Mouse (Mus musculus) thymus, adult 2 months (tissue): ENCODE results near the gene Slc25a17. TPM values are rescaled to one million over a fixed set of nuclear protein-coding genes. Genes with fewer than 3 reads are reported as not detected.

Experiments
- DNase-seq: peaks from one replicate; pipeline ENCODE4 v3.0.0; 2021
- H3K27ac ChIP-seq: fragments of 200-500 bp; 2 replicates; pipeline ENCODE4 v1.5.1; 2012; ENCODE audit warnings: low read length, control low read depth; ENCODE audit not compliant: control insufficient read depth, insufficient read depth
- H3K27me3 ChIP-seq: fragments of 200-500 bp; 2 replicates; pipeline ENCODE4 v1.6.1; 2012; ENCODE audit warnings: mild to moderate bottlenecking, low read length, moderate library complexity, mixed read lengths; ENCODE audit not compliant: control insufficient read depth, insufficient read depth
- H3K36me3 ChIP-seq: fragments of 200-500 bp; 2 replicates; pipeline ENCODE4 v1.6.1; 2012; ENCODE audit warnings: mild to moderate bottlenecking, low read length, moderate library complexity; ENCODE audit not compliant: control insufficient read depth, insufficient read depth
- H3K4me1 ChIP-seq: fragments of 200-500 bp; replicated peaks from 2 replicates; pipeline ENCODE4 v1.6.1; 2012; ENCODE audit warnings: low read length; ENCODE audit not compliant: control insufficient read depth, insufficient read depth
- H3K4me3 ChIP-seq: fragments of 200-500 bp; 2 replicates; pipeline ENCODE4 v1.5.1; 2012; ENCODE audit warnings: mild to moderate bottlenecking, low read length, control low read depth, moderate library complexity; ENCODE audit not compliant: control insufficient read depth, insufficient read depth
- CTCF ChIP-seq: fragments of 200-500 bp; IDR thresholded peaks from 2 replicates; pipeline ENCODE4 v1.5.1; 2012; ENCODE audit warnings: mild to moderate bottlenecking, control low read depth, low read length, moderate library complexity, borderline replicate concordance; ENCODE audit not compliant: control insufficient read depth, poor library complexity, insufficient read depth; ENCODE audit errors: extremely low read depth
- POLR2A ChIP-seq: fragments of 200-500 bp; IDR thresholded peaks from 2 replicates; pipeline ENCODE4 v1.6.1; 2012; ENCODE audit warnings: mild to moderate bottlenecking, low read length, control low read depth, moderate library complexity; ENCODE audit not compliant: control insufficient read depth, poor library complexity, insufficient read depth; ENCODE audit errors: extremely low read depth
- WGBS: fragments of 180-500 bp; shearing (Covaris S2); methylation state at CpG from one replicate; pipeline ENCODE4 v1.1.7; 2018; 5-methylcytosine and 5-hydroxymethylcytosine counted together
- polyA plus RNA-seq: library from polyadenylated mRNA; depleted of rRNA; stranded (reverse); fragments of >200 nt; gene quantifications from 2 replicates; pipeline ENCODE4 v1.2.3, GENCODE M21; 2012

The Slc25a17 gene
- polyA plus RNA-seq, 1 experiment: 34.6 TPM

DNA sequence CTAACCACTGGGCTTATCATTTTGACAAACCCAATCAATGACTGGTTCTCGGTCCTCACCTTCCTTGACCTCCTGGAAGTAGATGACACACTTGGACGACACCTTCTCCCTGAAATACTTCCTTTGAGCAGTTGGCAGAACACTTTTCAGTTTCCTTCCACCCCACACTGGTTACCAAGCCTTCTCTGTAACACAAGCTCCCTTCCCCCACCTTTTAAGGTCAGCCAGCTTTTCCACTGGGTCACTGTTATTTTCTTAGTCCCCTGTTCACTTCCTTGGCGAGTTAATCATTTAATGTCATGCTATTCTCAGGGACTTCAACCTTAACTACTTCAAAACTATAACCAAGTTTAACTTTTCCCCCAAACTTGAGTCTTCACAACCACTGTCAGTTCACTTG, 1.7 kb downstream of the Slc25a17 start:
- Histone ChIP-seq H3K36me3 (no peaks in the 10 kb centered on the region), H3K4me3 (no peak overlapping the region), H3K4me1 (peaks cover 2% of the 10 kb centered on the region; the same call in 1 of the 2 replicates), H3K27ac (no peak overlapping the region), H3K27me3 (no peaks in the 10 kb centered on the region)
- TF ChIP-seq CTCF (no peak), POLR2A (no peak)
- no peak for DNase-seq
- 92% methylated on average over 3 of the region's 3 CpGs for WGBS

DNA sequence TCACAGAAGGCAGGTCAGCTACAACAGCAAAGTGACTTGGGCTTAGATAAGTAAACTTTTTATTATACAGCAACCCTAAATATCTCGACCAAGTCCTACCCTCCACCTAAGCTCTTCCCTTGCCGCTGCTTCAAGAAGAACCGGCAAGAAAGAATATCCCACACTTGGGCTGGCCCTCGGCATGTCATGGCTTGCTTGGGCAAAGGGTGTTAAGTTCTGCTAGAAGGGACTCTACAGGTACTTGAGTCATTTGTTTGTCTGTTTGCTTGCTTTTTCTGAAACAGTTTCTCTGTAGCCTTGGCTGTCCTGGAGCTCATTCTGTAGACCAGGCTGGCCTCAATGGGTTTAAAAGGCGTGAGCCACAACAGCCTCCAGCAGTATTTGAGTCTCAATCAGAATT, 3.7 kb downstream of the Slc25a17 start:
- peaks cover 2% of the 10 kb centered on the region; the same call in 1 of the 2 replicates for H3K4me1 ChIP-seq
- no peak for DNase-seq
- no peak overlapping the region for H3K27ac ChIP-seq
- WGBS: 92% methylated on average over 5 of the region's 5 CpGs
- TF ChIP-seq POLR2A (no peak), CTCF (no peak)
- H3K36me3 ChIP-seq: no peaks in the 10 kb centered on the region
- no peaks in the 10 kb centered on the region for H3K27me3 ChIP-seq
- H3K4me3 ChIP-seq: no peak overlapping the region

DNA sequence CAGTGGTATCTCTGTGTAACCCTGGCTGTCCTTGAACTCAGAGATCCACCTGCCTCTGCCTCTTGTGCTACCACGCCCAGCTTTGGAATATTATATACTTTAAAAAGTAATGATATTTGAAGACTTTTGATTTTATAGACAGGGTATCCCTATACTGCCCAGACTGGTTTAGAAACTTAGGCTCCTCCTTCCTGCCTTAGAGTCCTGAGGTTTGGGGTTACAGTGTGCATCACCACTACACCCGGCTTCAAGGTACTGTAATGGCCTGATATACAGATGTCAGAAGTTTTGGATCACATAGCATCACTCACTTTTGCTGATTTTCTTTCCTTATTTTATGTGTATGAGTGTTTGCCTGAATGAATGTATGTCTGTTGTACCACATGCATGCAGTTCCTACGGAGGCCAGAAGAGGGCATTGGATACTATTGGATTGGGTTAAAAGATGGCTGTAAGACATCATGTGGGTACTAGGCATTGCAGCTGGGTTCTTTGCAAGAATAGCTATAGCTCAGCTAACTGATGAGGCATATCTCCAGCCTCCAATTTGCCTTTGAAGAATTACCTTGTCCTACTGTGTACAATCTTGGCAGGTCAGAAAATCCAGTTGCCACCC, 5.4 kb downstream of the Slc25a17 start:
- Histone ChIP-seq H3K27ac (no peak overlapping the region), H3K36me3 (no peaks in the 10 kb centered on the region), H3K4me3 (no peak overlapping the region), H3K27me3 (no peaks in the 10 kb centered on the region), H3K4me1 (no peaks in the 10 kb centered on the region)
- DNase-seq: peak; percentile 69
- no peak for TF ChIP-seq CTCF
- no peak for TF ChIP-seq POLR2A
- 78% methylated on average over 3 of the region's 3 CpGs for WGBS

DNA sequence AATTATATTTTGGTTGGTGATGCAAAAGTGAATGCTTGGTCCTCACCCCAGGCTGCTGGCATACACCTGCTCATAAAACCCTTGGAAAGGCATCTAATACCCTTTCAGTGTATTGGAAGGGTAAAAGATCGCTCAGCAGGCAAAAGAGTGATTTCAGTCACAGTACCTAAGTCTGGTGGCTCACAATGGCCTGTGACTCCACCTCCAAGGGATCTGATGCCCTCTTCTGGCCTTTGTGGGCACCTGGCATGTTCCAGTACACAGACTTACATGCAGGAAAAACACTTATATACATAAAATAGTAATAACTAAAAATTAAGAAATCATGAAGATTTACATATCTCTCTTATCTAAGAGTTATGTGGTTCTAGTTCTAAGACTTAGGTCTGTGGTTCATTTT, 8.0 kb downstream of the Slc25a17 start:
- TF ChIP-seq CTCF: no peak
- TF ChIP-seq POLR2A: no peak
- H3K36me3 ChIP-seq: no peaks in the 10 kb centered on the region
- no peaks in the 10 kb centered on the region for H3K27me3 ChIP-seq
- no peak overlapping the region for H3K4me3 ChIP-seq
- no peak overlapping the region for H3K27ac ChIP-seq
- WGBS: 63% methylated on average over 1 of the region's 1 CpGs
- H3K4me1 ChIP-seq: no peaks in the 10 kb centered on the region
- DNase-seq: peak; percentile 6

DNA sequence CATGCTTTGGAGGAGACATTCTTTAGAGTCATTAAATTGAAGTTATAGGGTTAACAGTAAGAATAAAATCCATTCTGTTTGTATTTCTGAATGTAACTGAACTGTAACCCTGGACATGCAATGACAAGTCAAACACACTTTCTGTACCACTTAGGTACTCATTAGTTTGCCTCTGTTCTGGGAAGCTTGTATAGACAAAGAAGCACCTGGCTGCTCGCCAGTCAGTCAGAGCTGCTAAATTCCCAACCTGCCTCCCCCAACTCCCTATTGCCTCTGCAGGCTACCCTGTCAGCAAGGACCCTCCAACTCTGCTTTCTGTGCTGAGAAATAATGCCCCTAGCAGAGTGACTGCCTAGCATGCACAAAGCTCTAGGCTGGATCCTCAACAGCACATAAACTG, 10.2 kb downstream of the Slc25a17 start:
- Histone ChIP-seq H3K4me3 (no peak overlapping the region), H3K4me1 (no peaks in the 10 kb centered on the region), H3K36me3 (no peaks in the 10 kb centered on the region), H3K27ac (no peak overlapping the region), H3K27me3 (no peaks in the 10 kb centered on the region)
- no peak for TF ChIP-seq POLR2A
- TF ChIP-seq CTCF: no peak
- no peak for DNase-seq
- 97% methylated on average over 1 of the region's 1 CpGs for WGBS

DNA sequence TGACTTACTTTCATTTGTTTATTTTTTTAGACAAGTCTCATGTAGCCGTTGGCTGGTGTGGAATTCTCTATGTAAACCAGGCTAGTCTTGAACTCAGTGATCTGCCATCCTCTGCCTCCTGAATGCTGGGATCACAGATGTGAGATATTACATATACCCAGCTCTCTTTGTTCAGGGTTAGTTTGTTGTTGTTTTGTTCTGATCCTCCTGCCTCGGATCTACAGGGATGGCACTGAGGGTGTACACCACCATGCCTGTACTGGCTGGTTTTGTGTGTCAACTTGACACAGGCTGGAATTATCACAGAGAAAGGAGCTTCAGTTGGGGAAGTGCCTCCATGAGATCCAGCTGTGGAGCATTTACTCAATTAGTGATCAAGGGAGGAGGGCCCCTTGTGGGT, 12.2 kb downstream of the Slc25a17 start:
- Histone ChIP-seq H3K27ac (no peak overlapping the region), H3K4me1 (no peaks in the 10 kb centered on the region), H3K36me3 (no peaks in the 10 kb centered on the region), H3K27me3 (no peaks in the 10 kb centered on the region), H3K4me3 (no peak overlapping the region)
- DNase-seq: no peak
- WGBS: 94% methylated on average over 2 of the region's 2 CpGs
- no peak for TF ChIP-seq CTCF
- no peak for TF ChIP-seq POLR2A

GRCm38 (mm10) chr15:81347466-81347865, 13.1 kb downstream of the Slc25a17 start:
- DNase-seq: no peak
- no peak for TF ChIP-seq CTCF
- TF ChIP-seq POLR2A: no peak
- no peak overlapping the region for H3K27ac ChIP-seq
- H3K27me3 ChIP-seq: no peaks in the 10 kb centered on the region
- no peaks in the 10 kb centered on the region; the same call in 1 of the 2 replicates for H3K36me3 ChIP-seq
- WGBS: over 99% methylated on average over 2 of the region's 2 CpGs
- no peak overlapping the region for H3K4me3 ChIP-seq
- H3K4me1 ChIP-seq: no peaks in the 10 kb centered on the region
